In genomic region chr12:70827187-70827900, GRCm38 (mm10) we compare ENCODE assay signal across 7 mouse cellular contexts. TPM values are rescaled to one million over a fixed set of nuclear protein-coding genes. Genes with fewer than 3 reads are reported as not detected.
DNase-seq lines count a peak whose midpoint lies in the region; ATAC-seq lines count a peak whose summit lies in the region.

No protein-coding gene starts in this region.

- no peak for DNase-seq in neural tube, embryonic 11.5 days (ENCODE audit: low spot score)
- no peak for DNase-seq in neural tube, embryonic 10.5 days (ENCODE audit: extremely low spot score, low spot score)
- DNase-seq in forebrain, embryonic 10.5 days (ENCODE audit: extremely low spot score, low spot score), result no peak
- no peak for DNase-seq in layer of hippocampus, postnatal 36 days
- no peak for DNase-seq in layer of hippocampus, postnatal 14 days (ENCODE audit: low spot score in 2 of 2)

- H3K27ac ChIP-seq in neural tube, embryonic 11.5 days (ENCODE audit: low read depth, low read length), result peak overlapping the region; percentile 20; the same call in 1 of the 2 replicates
- peak overlapping the region; percentile 96 for H3K27ac ChIP-seq in forebrain, embryonic 10.5 days
- no peak overlapping the region for H3K27ac ChIP-seq in intestine, embryonic 16.5 days (ENCODE audit: low read length)
- H3K27ac ChIP-seq in midbrain, embryonic 16.5 days (ENCODE audit: low read length), result no peak overlapping the region

- 16% methylated on average over 9 of the region's 9 CpGs for WGBS in neural tube, embryonic 11.5 days
- WGBS in forebrain, embryonic 10.5 days, result 24% methylated on average over 9 of the region's 9 CpGs
- 27% methylated on average over 9 of the region's 9 CpGs for WGBS in intestine, embryonic 16.5 days
- WGBS in midbrain, embryonic 16.5 days, result 31% methylated on average over 9 of the region's 9 CpGs

- H3K9me3 ChIP-seq in neural tube, embryonic 11.5 days (ENCODE audit: control insufficient read depth, low read length), result no peaks in the 10 kb centered on the region
- H3K9me3 ChIP-seq in forebrain, embryonic 10.5 days, result no peaks in the 10 kb centered on the region
- H3K9me3 ChIP-seq in intestine, embryonic 16.5 days (ENCODE audit: control insufficient read depth, low read length), result no peaks in the 10 kb centered on the region
- no peaks in the 10 kb centered on the region for H3K9me3 ChIP-seq in midbrain, embryonic 16.5 days (replicated peaks; ENCODE audit: control insufficient read depth, low read length, poor library complexity, severe bottlenecking)

- peak overlapping the region; percentile 60 for H3K4me3 ChIP-seq in neural tube, embryonic 11.5 days (ENCODE audit: low read depth, low read length)
- H3K4me3 ChIP-seq in forebrain, embryonic 10.5 days, result peak overlapping the region; percentile 84
- peak overlapping the region; percentile 85 for H3K4me3 ChIP-seq in intestine, embryonic 16.5 days (ENCODE audit: low read length)
- H3K4me3 ChIP-seq in midbrain, embryonic 16.5 days (ENCODE audit: low read depth, low read length), result peak overlapping the region; percentile 76

- H3K4me2 ChIP-seq in neural tube, embryonic 11.5 days (ENCODE audit: low read depth), result peak overlapping the region; percentile 85
- peak overlapping the region; percentile 59 for H3K4me2 ChIP-seq in intestine, embryonic 16.5 days (ENCODE audit: low read depth, low read length)
- peak overlapping the region; percentile 88 for H3K4me2 ChIP-seq in midbrain, embryonic 16.5 days (ENCODE audit: low read length)

- H3K9ac ChIP-seq in neural tube, embryonic 11.5 days (ENCODE audit: low read length), result no peak overlapping the region
- H3K9ac ChIP-seq in intestine, embryonic 16.5 days (ENCODE audit: low read depth, low read length), result no peak overlapping the region
- H3K9ac ChIP-seq in midbrain, embryonic 16.5 days (ENCODE audit: low read depth, low read length), result peak overlapping the region; percentile 50; the same call in 1 of the 2 replicates

- H3K4me1 ChIP-seq in neural tube, embryonic 11.5 days (ENCODE audit: control insufficient read depth, insufficient read depth, low read length), result peaks cover 13% of the 10 kb centered on the region
- H3K4me1 ChIP-seq in forebrain, embryonic 10.5 days, result peaks cover 55% of the 10 kb centered on the region
- H3K4me1 ChIP-seq in intestine, embryonic 16.5 days (ENCODE audit: control insufficient read depth, insufficient read depth, low read length), result peaks cover 19% of the 10 kb centered on the region
- peaks cover 35% of the 10 kb centered on the region for H3K4me1 ChIP-seq in midbrain, embryonic 16.5 days (ENCODE audit: control insufficient read depth, insufficient read depth, low read length)

- no peaks in the 10 kb centered on the region for H3K27me3 ChIP-seq in neural tube, embryonic 11.5 days (ENCODE audit: control insufficient read depth, insufficient read depth, low read length)
- H3K27me3 ChIP-seq in forebrain, embryonic 10.5 days (ENCODE audit: poor library complexity, severe bottlenecking), result no peaks in the 10 kb centered on the region
- no peaks in the 10 kb centered on the region for H3K27me3 ChIP-seq in intestine, embryonic 16.5 days (replicated peaks; ENCODE audit: control insufficient read depth, insufficient read depth, low read length)
- H3K27me3 ChIP-seq in midbrain, embryonic 16.5 days (ENCODE audit: control insufficient read depth, insufficient read depth, low read depth, low read length), result no peaks in the 10 kb centered on the region

- no peaks in the 10 kb centered on the region for H3K36me3 ChIP-seq in neural tube, embryonic 11.5 days (ENCODE audit: control insufficient read depth, insufficient read depth, low read length)
- H3K36me3 ChIP-seq in forebrain, embryonic 10.5 days (replicated peaks), result no peaks in the 10 kb centered on the region
- no peaks in the 10 kb centered on the region for H3K36me3 ChIP-seq in intestine, embryonic 16.5 days (ENCODE audit: control insufficient read depth, insufficient read depth, low read length)
- no peaks in the 10 kb centered on the region for H3K36me3 ChIP-seq in midbrain, embryonic 16.5 days (ENCODE audit: control insufficient read depth, insufficient read depth, low read length)

- no peak for ATAC-seq in neural tube, embryonic 11.5 days (ENCODE audit: insufficient read depth, low FRiP score, low TSS enrichment)
- no peak for ATAC-seq in intestine, embryonic 16.5 days
- ATAC-seq in midbrain, embryonic 16.5 days, result no peak

RNA-seq across cellular contexts. Expression of gene Frmd6, which starts 2.0 kb away (rescaled TPM):
- polyA plus RNA-seq in neural tube, embryonic 11.5 days (2014; fragmentation: Nextera tagmentation; extraction: Ambion mirVana), result 27.8 and 28.5 TPM in 2 replicates
- 25.1 and 27.8 TPM in 2 replicates for polyA plus RNA-seq in forebrain, embryonic 10.5 days (2016; fragmentation: Nextera tagmentation; extraction: Ambion mirVana)
- 11.1 and 11.2 TPM in 2 replicates for polyA plus RNA-seq in intestine, embryonic 16.5 days (2015; fragmentation: Nextera tagmentation; extraction: Ambion mirVana)
- 8.1 and 8.3 TPM in 2 replicates for polyA plus RNA-seq in midbrain, embryonic 16.5 days (2015; fragmentation: Nextera tagmentation; extraction: Ambion mirVana)
- total RNA-seq in layer of hippocampus, postnatal 36 days (2021), result 10 to 100 TPM; 20.7 to 20.9 TPM
- 10 to 100 TPM; 13.3 to 14.2 TPM for total RNA-seq in layer of hippocampus, postnatal 14 days (2021)

Comparison
In these comparisons a context has a peak if more than half of its experiments do, and no peak if none do; other contexts are left out.
1. H3K27ac ChIP-seq: peak in neural tube, embryonic 11.5 days (single experiment) and forebrain, embryonic 10.5 days (single experiment); none in intestine, embryonic 16.5 days (single experiment) and midbrain, embryonic 16.5 days (single experiment).
2. Peak in every context shown above with its lines, with median percentiles within 50 percentile points of each other: H3K4me2 ChIP-seq and H3K4me3 ChIP-seq.